Mouse (Mus musculus): Measurements from ENCODE around the gene Pdap1.
"Not testable (repeated sequence)": the region's sequence is repeated elsewhere in the genome, so short reads cannot be mapped to it uniquely, and the experiment has no call there.

Pdap1 gene

DNA sequence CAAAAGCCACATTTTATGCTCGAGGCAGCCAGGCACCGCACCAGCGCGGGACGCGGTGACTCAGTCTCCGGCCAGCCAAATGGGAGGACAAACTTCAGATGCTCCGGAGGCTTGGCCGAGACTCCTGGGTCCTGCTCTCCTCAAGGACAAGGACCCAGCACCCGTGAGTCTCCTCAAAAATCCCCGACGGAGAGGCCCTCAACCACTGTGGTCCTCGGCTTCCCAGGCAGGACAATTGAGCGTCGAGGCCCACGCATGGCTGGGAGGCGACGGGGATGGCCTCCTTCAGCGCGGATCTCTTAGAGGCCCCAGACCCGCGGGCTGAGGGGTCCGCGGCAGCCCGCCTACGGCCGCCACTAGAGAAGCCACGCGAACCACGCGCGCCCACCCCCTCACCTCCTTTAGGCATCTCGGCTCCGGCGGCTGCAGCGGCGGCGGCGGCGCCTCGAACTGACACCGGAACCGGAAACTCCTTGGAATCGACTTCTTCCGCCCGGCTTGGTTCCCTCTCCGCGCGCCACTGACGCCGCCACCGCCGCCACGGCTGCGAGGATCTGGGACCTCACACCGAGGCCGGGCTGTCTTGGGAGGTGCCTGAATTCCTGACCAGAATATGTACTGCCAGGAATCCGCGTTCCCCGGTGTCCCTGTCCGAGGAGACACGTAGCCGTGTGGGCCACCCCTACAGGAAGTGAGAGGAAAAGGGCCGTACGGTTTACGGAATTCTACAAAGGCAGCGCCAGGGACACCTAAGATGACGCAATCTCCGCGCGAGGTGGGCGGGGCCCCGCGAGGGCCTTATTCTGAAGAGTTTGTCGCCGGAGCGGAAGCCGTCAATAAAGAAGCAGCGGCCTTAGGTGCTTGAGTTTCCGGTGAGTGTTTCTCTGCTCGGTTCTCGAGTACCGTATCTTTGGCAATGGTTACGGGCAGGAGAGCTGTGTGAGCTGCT lies at the start of gene Pdap1, which contains the start of gene Bud31:
Gene Pdap1 (minus strand): TSS at position 668 of the 949 bp plus-strand sequence.
Gene Bud31 (plus strand): TSS at position 792 of the 949 bp plus-strand sequence.
- peak; percentile 85 for DNase-seq (ENCODE audit: low read depth)

DNA sequence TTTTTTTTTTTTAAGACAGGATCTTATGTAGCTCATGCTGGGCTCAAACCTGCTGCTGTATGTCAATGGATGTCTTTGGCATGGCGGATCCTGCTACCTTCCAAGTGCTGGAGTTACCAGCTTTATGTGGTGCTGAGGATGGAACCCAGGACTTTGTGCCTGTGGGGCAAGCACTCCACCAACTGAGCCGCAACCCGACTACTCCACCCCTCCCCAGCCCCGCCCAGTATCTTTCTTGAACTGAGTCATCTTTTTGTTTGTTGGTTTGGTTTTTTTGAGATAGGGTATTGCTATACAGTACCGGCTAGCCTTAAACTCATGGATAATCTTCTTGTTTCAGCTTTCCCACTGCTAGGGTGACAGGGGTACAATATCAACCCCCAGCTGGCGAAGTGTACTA lies 49.4 kb upstream of the Pdap1 start:
- peak; percentile 45 for DNase-seq (ENCODE audit: low read depth)

GRCm38 (mm10) chr5:145185244-145185643 lies 45.2 kb upstream of the Pdap1 start:
- DNase-seq (ENCODE audit: low read depth) = no peak

GRCm38 (mm10) chr5:145178461-145178980 lies 38.5 kb upstream of the Pdap1 start:
- no peak for DNase-seq (ENCODE audit: low read depth)

DNA sequence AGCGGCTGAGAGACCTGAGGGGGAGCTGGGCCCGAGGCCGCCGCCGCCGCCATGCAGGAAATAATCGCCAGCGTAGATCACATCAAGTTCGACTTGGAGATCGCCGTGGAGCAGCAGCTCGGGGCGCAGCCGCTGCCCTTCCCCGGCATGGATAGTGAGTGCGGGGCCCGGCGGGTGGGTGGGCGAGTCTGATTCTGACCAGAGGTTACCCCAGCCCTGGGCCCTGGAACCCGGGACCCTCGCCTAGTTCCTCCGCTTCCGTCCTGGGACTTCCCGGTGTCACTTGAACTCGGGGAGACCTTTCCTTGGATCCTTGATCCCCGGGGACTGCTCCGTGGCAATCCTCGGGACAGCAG lies 27.2 kb upstream of the Pdap1 start:
- no peak for DNase-seq (ENCODE audit: low read depth)

DNA sequence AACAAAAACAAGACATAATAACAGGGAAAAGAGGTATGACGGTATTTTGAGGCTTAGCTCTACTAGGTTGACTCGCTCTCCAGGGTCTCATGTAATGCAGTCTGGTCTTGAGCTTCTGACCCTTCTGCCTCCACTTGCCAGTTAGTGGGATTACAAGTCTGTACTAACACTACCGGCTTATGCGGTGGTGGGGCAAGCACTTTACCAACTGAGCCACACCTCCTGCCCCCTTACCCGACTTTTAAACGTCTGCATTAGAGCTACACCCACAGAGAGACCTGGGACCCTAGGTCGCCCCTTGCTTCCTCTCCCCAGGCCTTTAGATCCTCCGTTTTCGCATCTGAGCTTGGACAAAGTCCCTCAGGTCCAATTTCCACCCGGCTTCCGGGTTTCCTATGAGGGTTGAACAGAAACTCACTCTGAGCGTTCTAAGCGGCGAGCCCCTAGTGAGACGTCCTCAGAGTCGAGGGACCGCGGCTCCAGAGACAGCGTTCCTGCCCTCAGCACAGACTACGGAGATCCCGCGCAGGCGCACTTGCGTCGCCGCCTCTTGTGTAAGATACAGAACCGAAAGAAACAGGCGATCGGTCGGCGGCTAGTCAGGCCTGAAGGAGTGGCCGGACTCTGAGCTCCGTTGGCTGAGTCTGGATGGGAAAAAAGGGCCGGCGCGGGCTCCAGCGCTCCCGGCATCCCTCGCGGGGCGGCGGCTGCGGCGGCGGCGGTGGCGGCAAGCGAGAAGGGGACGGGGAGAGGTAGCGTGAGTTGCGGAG lies 26.7 kb upstream of the Pdap1 start, which contains the start of the genes Ptcd1 and Cpsf4:
Gene Ptcd1 (minus strand): TSS at position 573 of the 770 bp plus-strand sequence.
Gene Cpsf4 (plus strand): TSS at position 678 of the 770 bp plus-strand sequence.
- DNase-seq (ENCODE audit: low read depth) = peak; percentile 99

GRCm38 (mm10) chr5:145165184-145165583 lies 25.1 kb upstream of the Pdap1 start:
- DNase-seq (ENCODE audit: low read depth) = no peak

DNA sequence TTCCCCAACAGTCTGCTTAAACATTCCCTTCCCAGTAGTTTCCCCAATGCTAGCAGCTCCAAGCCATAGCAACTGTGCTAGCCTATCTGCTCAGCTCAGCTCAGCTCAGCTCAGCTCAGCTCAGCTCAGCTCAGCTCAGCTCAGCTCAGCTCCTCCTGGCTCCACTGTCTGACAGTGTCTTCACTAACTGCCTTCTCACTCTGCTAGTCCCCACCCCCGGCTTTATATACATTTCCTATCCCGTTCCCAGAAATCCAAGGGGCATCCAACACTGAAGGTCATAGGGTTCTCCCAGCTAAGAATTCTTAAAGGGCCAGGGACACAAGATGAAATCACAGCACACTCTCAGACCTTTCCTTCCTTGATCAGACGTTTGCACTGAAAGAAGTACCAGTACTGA lies 24.7 kb upstream of the Pdap1 start:
- DNase-seq (ENCODE audit: low read depth) = no peak

DNA sequence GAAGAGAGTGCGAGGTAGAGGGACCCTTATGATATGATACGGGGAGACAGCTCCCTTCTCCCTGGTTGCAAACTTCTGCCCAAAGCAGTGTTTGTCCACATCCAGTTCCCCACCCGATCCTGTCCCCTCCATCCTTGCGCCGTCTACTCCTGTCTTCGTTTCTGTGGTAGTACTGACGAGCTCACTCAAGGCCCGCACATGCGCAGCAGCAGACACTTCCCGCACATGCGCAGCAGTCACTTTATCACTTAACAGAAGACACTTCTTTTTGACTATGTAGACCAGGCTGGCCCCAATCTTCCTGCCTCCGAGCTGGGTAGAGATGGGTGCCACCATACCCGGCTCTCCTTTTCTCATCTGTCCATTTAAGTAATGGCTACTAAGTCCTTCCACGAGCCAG lies 21.3 kb upstream of the Pdap1 start:
- no peak for DNase-seq (ENCODE audit: low read depth)

- no peak for DNase-seq (ENCODE audit: low read depth)
These were observed 12.7 kb upstream of the Pdap1 start for GRCm38 (mm10) chr5:145152690-145153089.

DNA sequence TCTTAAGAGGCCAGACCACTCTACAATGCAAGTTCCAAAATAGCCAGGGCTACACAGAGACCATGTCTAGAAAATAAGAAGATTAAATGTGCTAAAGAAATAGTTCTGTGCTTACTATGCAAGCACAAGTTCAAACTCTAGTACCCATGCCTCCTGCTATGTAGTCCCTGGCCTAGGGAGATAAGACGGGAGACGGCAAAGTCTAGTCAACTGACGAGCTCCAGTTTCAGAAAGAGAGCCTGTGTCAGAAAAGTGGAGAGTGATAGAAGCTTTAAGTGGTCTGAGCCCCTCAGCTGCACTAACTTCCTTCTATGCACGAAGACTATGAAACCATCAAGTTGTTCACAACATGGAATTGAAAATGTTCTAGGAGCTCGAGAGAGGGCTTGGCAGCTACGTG lies 9.3 kb upstream of the Pdap1 start:
- DNase-seq (ENCODE audit: low read depth) = no peak

- no peak for DNase-seq (ENCODE audit: low read depth)
These were observed 7.7 kb upstream of the Pdap1 start for GRCm38 (mm10) chr5:145147748-145148147.

GRCm38 (mm10) chr5:145140611-145141010 lies 573 bp upstream of the Pdap1 start:
- no peak for DNase-seq (ENCODE audit: low read depth)

GRCm38 (mm10) chr5:145138836-145139235 lies 1.2 kb downstream of the Pdap1 start:
- no peak for DNase-seq (ENCODE audit: low read depth)

GRCm38 (mm10) chr5:145133275-145133674 lies 6.8 kb downstream of the Pdap1 start:
- not testable (repeated sequence) for DNase-seq (ENCODE audit: low read depth)

GRCm38 (mm10) chr5:145130995-145131394 lies 9.0 kb downstream of the Pdap1 start:
- DNase-seq (ENCODE audit: low read depth) = no peak

- DNase-seq (ENCODE audit: low read depth) = no peak
These were observed 9.8 kb downstream of the Pdap1 start for GRCm38 (mm10) chr5:145130191-145130590.

GRCm38 (mm10) chr5:145129773-145130172 lies 10.3 kb downstream of the Pdap1 start:
- not testable (repeated sequence) for DNase-seq (ENCODE audit: low read depth)

GRCm38 (mm10) chr5:145129124-145129523 lies 10.9 kb downstream of the Pdap1 start:
- no peak for DNase-seq (ENCODE audit: low read depth)

DNA sequence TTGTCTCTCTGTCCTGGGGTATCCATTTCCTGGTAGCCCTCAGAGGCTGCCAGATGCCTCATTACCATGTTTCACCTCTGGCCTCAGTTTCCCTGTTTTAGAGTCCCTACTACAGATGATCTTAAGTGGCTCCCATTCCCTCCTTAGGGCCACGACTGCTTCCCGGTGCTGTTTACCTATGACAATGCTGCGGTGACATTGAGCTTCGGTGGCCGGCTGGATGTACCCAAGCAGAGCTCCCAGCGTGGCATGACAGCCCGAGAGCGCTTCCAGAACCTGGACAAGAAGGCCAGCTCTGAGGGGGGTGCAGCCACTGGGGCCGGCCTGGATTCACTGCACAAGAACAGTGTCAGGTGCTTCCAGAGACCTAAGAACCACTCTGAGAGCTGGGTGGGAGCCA lies 13.5 kb downstream of the Pdap1 start:
- no peak for DNase-seq (ENCODE audit: low read depth)

- DNase-seq (ENCODE audit: low read depth) = no peak
These were observed 16.6 kb downstream of the Pdap1 start for GRCm38 (mm10) chr5:145123396-145123795.

DNA sequence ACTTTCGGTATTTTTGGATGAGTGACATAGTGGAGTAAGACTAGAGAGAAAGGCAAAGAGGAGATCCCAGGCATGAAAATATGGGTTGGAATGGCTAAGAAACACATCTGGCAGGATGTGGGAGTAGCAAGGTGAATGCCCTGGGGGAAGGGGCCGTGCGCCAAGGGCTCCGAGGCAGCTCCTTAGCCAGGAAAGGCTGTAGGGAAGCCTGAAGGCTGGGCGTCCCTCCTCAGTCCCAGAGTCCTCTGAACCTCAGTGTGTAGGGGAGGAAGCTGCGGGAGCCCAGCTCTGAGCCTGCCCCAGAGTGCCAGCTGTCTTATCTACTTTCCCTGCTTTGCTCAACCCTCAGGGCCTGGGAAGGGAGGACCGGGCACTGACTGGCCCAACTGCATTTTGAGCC lies 19.1 kb downstream of the Pdap1 start:
- DNase-seq (ENCODE audit: low read depth) = no peak

DNA sequence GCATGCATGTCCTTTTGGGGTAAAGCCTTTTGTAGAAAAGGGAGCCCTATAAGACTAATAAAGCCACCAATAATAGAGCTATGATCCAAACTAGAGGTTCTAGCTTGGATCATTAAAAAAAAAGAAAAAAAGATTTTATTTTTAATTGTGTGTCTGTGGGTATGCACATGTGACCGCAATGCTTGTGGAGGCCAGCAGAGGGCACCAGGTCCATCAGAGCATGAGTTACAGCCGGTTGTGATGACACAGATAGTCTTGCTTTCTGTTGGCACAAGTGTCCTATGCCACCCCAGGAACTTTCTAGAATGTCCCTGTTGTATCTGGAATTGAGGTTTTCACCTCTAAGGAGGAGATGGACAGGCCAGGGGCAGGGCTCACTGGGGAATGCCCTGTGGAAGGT lies 20.7 kb downstream of the Pdap1 start:
- no peak for DNase-seq (ENCODE audit: low read depth)

All from c-Kit-positive CD71-positive TER-119-negative erythroid progenitor cells, embryonic 14.5 days (primary cell).